Mouse (Mus musculus): ENCODE measurements around the gene Hoxc4. TPM values are rescaled to one million over a fixed set of nuclear protein-coding genes. Genes with fewer than 3 reads are reported as not detected.
A peak's percentile ranks its signal among the peaks of the same experiment; 100 is the strongest.

Gene Hoxc4
- polyA plus RNA-seq, 2 experiments, result 0.05 to 0.07 TPM

DNA sequence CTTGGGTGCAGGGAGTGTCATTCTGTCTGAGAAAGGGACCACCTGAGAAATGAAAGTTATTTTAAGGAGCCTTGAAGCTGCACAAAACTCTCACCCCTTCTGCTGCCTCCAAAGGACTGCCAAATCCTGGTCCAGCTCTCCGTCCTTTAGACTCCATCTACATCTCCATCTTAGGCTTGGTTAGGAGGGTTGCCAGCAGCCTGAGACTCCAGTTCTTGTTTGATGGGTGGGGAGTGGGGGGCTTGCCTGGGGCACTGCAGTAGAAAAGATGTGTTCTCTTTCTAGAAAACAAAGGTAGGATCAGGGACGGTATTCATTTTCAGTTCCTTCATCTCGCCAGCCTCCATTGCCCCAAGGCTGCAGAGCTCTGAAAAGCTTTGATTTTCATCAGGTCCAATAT is 21.3 kb upstream of the Hoxc4 start:
- Histone ChIP-seq H3K4me2 (ENCODE audit: low read depth) (no peak overlapping the region), H3K27me3 (ENCODE audit: control insufficient read depth, insufficient read depth, low read length) (peaks cover 96% of the 10 kb centered on the region), H3K9ac (replicated peaks) (no peak overlapping the region)

DNA sequence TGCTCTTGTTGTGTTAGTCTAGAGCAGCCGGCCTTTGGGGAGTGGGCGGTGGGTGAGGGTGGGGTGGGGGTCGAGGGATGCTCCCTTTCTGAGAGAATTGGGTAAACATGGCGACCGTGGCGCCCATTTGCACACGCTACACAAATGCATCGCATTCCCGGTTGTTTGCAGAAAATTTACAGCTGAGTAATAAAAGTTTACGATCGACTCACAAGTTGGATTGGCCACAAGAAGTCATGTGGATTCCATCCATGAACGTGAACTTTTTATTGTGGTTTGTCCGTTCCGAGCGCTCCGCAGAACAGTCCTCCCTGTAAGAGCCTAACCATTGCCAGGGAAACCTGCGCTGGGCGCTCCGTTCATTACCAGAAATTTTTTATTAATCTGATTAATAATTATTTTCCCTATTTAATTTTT is 20.8 kb upstream of the Hoxc4 start, which contains the start of gene Hoxc6:
Gene Hoxc6 (plus strand): TSS at position 319 of the 417 bp plus-strand sequence.
- H3K4me3 ChIP-seq (ENCODE audit: insufficient read depth in 1 of 2, low read depth in 2 of 2, low read length in 2 of 2), result peak within 1 kb of the TSS in 1 of 2 experiments; percentile 12; a peak in 1 of 4 replicates
- H3K4me1 ChIP-seq (replicated peaks; ENCODE audit: control insufficient read depth in 2 of 2, insufficient read depth in 2 of 2, low read length in 1 of 2), result no peaks in the 10 kb centered on the region
- H3K4me2 ChIP-seq (ENCODE audit: low read depth), result peak within 1 kb of the TSS; percentile 60
- 2% methylated on average over 19 of the region's 19 CpGs for WGBS (ENCODE audit: insufficient replicate concordance)
- H3K9ac ChIP-seq (replicated peaks), result no peak within 1 kb of the TSS
- no peaks in the 10 kb centered on the region for H3K36me3 ChIP-seq (replicated peaks; ENCODE audit: control insufficient read depth, insufficient read depth, low read depth)
- no peak within 1 kb of the TSS for H3K27ac ChIP-seq
- TF ChIP-seq CTCF (IDR thresholded peaks at IDR 0.05; ENCODE audit: low read depth) (no peak), EP300 (IDR thresholded peaks at IDR 0.05; ENCODE audit: low read depth) (no peak)
- H3K9me3 ChIP-seq (ENCODE audit: control insufficient read depth, low read length), result no peaks in the 10 kb centered on the region
- DNase-seq (ENCODE audit: low read depth in 3 of 3, low spot score in 3 of 3) (no peak), ATAC-seq (ENCODE audit: insufficient read depth) (no peak)
- peaks cover 96% of the 10 kb centered on the region for H3K27me3 ChIP-seq (ENCODE audit: control insufficient read depth, insufficient read depth, low read length)

More for the DNA sequence above, 21.3 kb upstream of the Hoxc4 start:
- ATAC-seq (ENCODE audit: insufficient read depth) (no peak), DNase-seq (ENCODE audit: low read depth in 3 of 3, low spot score in 3 of 3) (no peak)
- H3K9me3 ChIP-seq (ENCODE audit: control insufficient read depth, low read length), result no peaks in the 10 kb centered on the region
- no peak overlapping the region for H3K4me3 ChIP-seq (ENCODE audit: insufficient read depth in 1 of 2, low read depth in 2 of 2, low read length in 2 of 2)
- H3K36me3 ChIP-seq (replicated peaks; ENCODE audit: control insufficient read depth, insufficient read depth, low read depth), result no peaks in the 10 kb centered on the region
- 2% methylated on average over 3 of the region's 3 CpGs for WGBS (ENCODE audit: insufficient replicate concordance)
- no peak overlapping the region for H3K27ac ChIP-seq
- no peak for TF ChIP-seq CTCF (IDR thresholded peaks at IDR 0.05; ENCODE audit: low read depth)
- TF ChIP-seq EP300 (IDR thresholded peaks at IDR 0.05; ENCODE audit: low read depth), result no peak
- H3K4me1 ChIP-seq (replicated peaks; ENCODE audit: control insufficient read depth in 2 of 2, insufficient read depth in 2 of 2, low read length in 1 of 2), result no peaks in the 10 kb centered on the region

DNA sequence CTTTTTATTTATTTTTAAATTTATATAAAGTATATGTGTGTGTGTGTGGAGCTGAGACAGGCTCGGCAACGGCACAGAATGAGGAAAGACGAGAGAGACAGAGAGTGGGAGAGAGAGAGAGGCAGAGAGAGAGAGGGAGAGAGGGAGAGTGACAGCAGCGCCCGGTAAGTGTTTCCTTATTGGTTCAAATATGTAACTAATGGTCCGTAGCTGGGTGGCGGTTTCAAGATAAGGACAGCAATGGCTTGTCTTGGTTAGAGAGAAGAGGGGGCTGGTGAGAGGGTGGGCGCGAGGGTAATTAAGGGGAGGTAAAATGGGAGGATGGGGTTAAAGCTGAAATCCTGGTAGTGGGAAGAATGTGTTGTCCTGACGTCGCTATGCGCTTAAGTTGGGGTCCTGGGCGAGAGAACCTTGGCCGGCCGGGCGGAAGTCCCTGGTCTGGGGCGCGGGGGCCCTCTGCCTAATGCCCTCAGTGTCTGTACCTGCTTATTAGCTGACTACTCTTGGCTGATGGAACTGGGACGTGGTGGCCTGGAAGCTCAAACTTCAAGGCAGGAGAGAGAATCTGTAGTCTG is 20.0 kb upstream of the Hoxc4 start:
- WGBS (ENCODE audit: insufficient replicate concordance), result under 1% methylated on average over 19 of the region's 19 CpGs
- Histone ChIP-seq H3K27me3 (ENCODE audit: control insufficient read depth, insufficient read depth, low read length) (peaks cover 97% of the 10 kb centered on the region), H3K4me3 (ENCODE audit: insufficient read depth in 1 of 2, low read depth in 2 of 2, low read length in 2 of 2) (peak overlapping the region in 1 of 2 experiments; percentile 12; a peak in 1 of 4 replicates), H3K4me2 (ENCODE audit: low read depth) (peak overlapping the region; percentile 60), H3K9ac (replicated peaks) (no peak overlapping the region), H3K4me1 (replicated peaks; ENCODE audit: control insufficient read depth in 2 of 2, insufficient read depth in 2 of 2, low read length in 1 of 2) (no peaks in the 10 kb centered on the region), H3K9me3 (ENCODE audit: control insufficient read depth, low read length) (no peaks in the 10 kb centered on the region), H3K27ac (no peak overlapping the region), H3K36me3 (replicated peaks; ENCODE audit: control insufficient read depth, insufficient read depth, low read depth) (no peaks in the 10 kb centered on the region)
- ATAC-seq (ENCODE audit: insufficient read depth), result no peak
- no peak for TF ChIP-seq CTCF (IDR thresholded peaks at IDR 0.05; ENCODE audit: low read depth)
- no peak for TF ChIP-seq EP300 (IDR thresholded peaks at IDR 0.05; ENCODE audit: low read depth)
- DNase-seq (ENCODE audit: low read depth in 3 of 3, low spot score in 3 of 3), result no peak

DNA sequence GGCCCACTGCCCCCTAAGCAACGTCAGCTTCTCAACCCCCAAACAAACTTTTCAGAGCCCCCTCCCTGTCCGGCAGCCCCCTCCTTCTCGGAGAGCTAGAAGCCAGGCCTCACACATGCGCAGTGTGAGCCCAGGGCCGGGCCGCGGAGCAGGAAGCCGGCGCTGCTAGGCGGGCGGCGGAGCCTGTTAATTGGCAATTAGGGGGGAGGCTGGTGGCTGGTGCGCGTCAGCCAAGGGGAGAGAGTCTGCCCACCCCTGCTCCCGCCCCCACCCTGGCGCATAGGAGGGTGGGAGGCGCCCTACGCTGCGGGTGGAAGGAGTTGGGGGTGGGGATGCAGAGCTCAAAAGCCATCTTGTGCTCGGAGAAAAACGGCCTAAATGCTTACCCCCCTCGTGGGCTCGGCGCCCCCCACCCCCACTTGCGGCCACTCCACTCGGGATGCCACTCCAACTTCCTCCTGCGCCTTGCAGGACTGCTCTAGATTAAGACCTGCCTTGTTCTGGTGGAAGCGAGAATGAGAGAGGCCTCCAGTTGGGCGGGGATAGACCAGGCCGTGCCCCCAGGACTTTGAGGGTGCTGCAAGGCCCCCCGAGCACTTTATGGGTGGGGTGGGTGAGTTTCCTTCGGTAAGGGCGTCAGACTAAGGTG is 19.4 kb upstream of the Hoxc4 start:
- DNase-seq (ENCODE audit: low read depth in 3 of 3, low spot score in 3 of 3) (no peak), ATAC-seq (ENCODE audit: insufficient read depth) (peak; percentile 52; the same call in 1 of the 2 replicates)
- 1% methylated on average over 33 of the region's 33 CpGs for WGBS (ENCODE audit: insufficient replicate concordance)
- Histone ChIP-seq H3K4me1 (replicated peaks; ENCODE audit: control insufficient read depth in 2 of 2, insufficient read depth in 2 of 2, low read length in 1 of 2) (no peaks in the 10 kb centered on the region), H3K9ac (replicated peaks) (no peak overlapping the region), H3K4me3 (ENCODE audit: insufficient read depth in 1 of 2, low read depth in 2 of 2, low read length in 2 of 2) (peak overlapping the region in 1 of 2 experiments; percentile 38; a peak in 2 of 4 replicates), H3K36me3 (replicated peaks; ENCODE audit: control insufficient read depth, insufficient read depth, low read depth) (no peaks in the 10 kb centered on the region), H3K4me2 (ENCODE audit: low read depth) (peak overlapping the region; percentile 60), H3K27me3 (ENCODE audit: control insufficient read depth, insufficient read depth, low read length) (peaks cover 99% of the 10 kb centered on the region), H3K9me3 (ENCODE audit: control insufficient read depth, low read length) (no peaks in the 10 kb centered on the region), H3K27ac (no peak overlapping the region)
- no peak for TF ChIP-seq EP300 (IDR thresholded peaks at IDR 0.05; ENCODE audit: low read depth)
- TF ChIP-seq CTCF (IDR thresholded peaks at IDR 0.05; ENCODE audit: low read depth), result no peak

DNA sequence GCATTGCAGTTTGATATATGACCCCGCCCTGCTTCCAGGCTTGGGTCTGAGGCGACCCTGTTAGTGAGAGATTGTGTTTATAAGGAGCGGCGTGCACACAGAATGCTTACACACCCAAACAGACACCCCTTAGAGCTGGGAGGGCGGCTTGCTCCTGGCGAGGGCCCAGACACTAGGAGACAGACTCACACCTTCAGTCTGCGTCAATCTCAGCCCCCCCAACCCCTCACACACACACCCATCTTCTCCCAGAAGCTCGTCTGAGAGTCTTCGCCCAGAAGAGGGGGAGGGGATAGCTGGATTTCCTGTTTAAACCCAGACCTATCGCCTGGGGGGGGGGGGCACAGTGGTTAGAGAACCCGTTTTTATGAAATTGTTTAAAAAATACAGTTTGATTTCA is 18.8 kb upstream of the Hoxc4 start:
- Histone ChIP-seq H3K36me3 (replicated peaks; ENCODE audit: control insufficient read depth, insufficient read depth, low read depth) (no peaks in the 10 kb centered on the region), H3K9me3 (ENCODE audit: control insufficient read depth, low read length) (no peaks in the 10 kb centered on the region), H3K4me2 (ENCODE audit: low read depth) (no peak overlapping the region), H3K27me3 (ENCODE audit: control insufficient read depth, insufficient read depth, low read length) (peaks cover 99% of the 10 kb centered on the region), H3K27ac (no peak overlapping the region), H3K4me3 (ENCODE audit: insufficient read depth in 1 of 2, low read depth in 2 of 2, low read length in 2 of 2) (no peak overlapping the region), H3K4me1 (replicated peaks; ENCODE audit: control insufficient read depth in 2 of 2, insufficient read depth in 2 of 2, low read length in 1 of 2) (no peaks in the 10 kb centered on the region), H3K9ac (replicated peaks) (no peak overlapping the region)
- TF ChIP-seq CTCF (IDR thresholded peaks at IDR 0.05; ENCODE audit: low read depth) (no peak), EP300 (IDR thresholded peaks at IDR 0.05; ENCODE audit: low read depth) (no peak)
- no peak for ATAC-seq (ENCODE audit: insufficient read depth)
- 10% methylated on average over 11 of the region's 11 CpGs for WGBS (ENCODE audit: insufficient replicate concordance)
- DNase-seq (ENCODE audit: low read depth in 3 of 3, low spot score in 3 of 3), result no peak

All from liver, embryonic 14.5 days (tissue).